Mouse (Mus musculus) testis, postnatal 10 days (tissue): ENCODE results near the gene Sh3d21.
A peak's percentile ranks its signal among the peaks of the same experiment; 100 is the strongest.

ENCODE experiments used
- DNase-seq: peaks from one replicate; pipeline ENCODE4 v3.0.0; 2021; ENCODE audit warnings: low spot score

Gene Sh3d21

GRCm38 (mm10) chr4:126109613-126110373, 53.5 kb downstream of the Sh3d21 start:
- DNase-seq: no peak

GRCm38 (mm10) chr4:126108061-126108740, 55.1 kb downstream of the Sh3d21 start:
- no peak for DNase-seq

- DNase-seq: no peak
These were observed 58.0 kb downstream of the Sh3d21 start for GRCm38 (mm10) chr4:126105131-126105783.

GRCm38 (mm10) chr4:126104261-126105075, 58.8 kb downstream of the Sh3d21 start:
- DNase-seq: no peak

- DNase-seq: peak; percentile 97
These were observed 59.7 kb downstream of the Sh3d21 start, which contains the start of gene Stk40 for GRCm38 (mm10) chr4:126103590-126104068. Gene Stk40 (plus strand): TSS chr4:126103957.

- DNase-seq: peak; percentile 84
These were observed 60.2 kb downstream of the Sh3d21 start for GRCm38 (mm10) chr4:126103057-126103581.

GRCm38 (mm10) chr4:126102061-126102841, 61.0 kb downstream of the Sh3d21 start:
- no peak for DNase-seq

GRCm38 (mm10) chr4:126100764-126101163, 62.5 kb downstream of the Sh3d21 start:
- no peak for DNase-seq
